Mouse (Mus musculus) cortical plate, adult 2 months (tissue): ENCODE results near the gene Btbd3.

ENCODE experiments used
- CTCF ChIP-seq: fragments of 200-500 bp; IDR thresholded peaks from 2 replicates; pipeline ENCODE4 v1.5.1; 2011; ENCODE audit warnings: mild to moderate bottlenecking, control low read depth, low read length; ENCODE audit not compliant: insufficient read depth; ENCODE audit errors: extremely low read depth
- POLR2A ChIP-seq: fragments of 200-500 bp; IDR thresholded peaks from 2 replicates; pipeline ENCODE4 v1.6.1; 2011; ENCODE audit warnings: mild to moderate bottlenecking, low read length, control low read depth; ENCODE audit not compliant: insufficient read depth; ENCODE audit errors: extremely low read depth

DNA sequence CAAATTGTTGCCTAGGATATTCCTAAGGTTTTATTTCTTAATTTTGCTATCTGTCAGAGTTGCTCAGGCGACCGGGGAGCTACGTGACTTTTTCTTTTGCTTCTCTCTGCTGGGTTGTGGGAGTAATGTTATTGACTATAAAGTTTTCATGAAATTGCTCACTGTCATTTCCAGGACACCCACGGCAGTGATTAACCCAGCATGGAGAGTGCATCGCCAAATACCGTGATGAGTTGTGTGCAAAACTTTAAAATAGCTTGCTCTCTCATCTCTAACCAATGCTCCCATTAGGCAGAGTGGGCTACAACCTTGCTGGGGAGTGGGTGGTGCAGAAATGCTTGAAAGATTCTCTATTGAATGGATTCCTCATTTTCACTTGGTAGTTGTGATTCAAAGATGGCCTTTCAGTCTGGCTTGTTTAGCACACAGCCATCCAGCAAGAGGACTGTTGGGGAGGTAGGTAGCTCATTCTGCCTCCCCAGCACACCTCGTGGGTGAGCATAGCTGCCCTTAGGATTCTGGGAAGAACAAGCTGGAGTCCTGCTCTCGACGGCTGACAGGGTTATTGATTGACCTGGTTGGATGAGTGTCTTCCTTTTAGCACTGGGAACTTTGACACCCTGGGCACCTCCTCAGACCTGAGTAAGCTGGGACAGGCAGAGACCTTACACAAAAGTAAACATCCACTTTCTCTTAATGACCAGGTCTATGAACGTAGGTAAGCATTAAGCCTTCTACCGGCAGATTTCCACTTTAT lies 298.9 kb downstream of the Btbd3 start:
- TF ChIP-seq CTCF (no peak), POLR2A (no peak)
